Mouse (Mus musculus) CD8-positive naive resting alpha-beta T cell, adult 57 days (primary cell): ENCODE measurements around the gene Gm26741. TPM values are rescaled to one million over a fixed set of nuclear protein-coding genes. Genes with fewer than 3 reads are reported as not detected.

Experiments used
- total RNA-seq: library from RNA; stranded (reverse); gene quantifications from one replicate; pipeline ENCODE4 v1.2.4, GENCODE M21; 2023

Gm26741 gene
- not detected for total RNA-seq

DNA sequence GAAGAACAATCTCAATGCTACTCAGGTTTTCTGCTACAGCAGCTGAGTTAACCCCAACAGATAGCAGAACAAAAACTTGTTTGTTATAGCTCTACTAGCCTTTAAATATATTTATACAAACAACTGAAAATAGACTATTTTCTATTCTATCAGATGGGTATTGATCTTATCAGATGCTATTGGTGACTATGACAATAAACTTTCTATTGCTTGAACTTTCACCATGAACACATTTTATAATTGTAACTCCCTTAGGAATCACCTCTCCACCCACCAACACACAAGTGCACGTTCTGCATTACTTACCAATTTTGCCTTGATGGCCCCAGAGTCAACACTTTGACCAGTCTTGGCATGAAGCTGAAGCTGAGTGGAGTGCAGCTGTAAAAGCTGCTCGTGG lies at the start of gene Gm26741:
Gene Gm26741 (plus strand): TSS at position 301 of the 400 bp plus-strand sequence.

DNA sequence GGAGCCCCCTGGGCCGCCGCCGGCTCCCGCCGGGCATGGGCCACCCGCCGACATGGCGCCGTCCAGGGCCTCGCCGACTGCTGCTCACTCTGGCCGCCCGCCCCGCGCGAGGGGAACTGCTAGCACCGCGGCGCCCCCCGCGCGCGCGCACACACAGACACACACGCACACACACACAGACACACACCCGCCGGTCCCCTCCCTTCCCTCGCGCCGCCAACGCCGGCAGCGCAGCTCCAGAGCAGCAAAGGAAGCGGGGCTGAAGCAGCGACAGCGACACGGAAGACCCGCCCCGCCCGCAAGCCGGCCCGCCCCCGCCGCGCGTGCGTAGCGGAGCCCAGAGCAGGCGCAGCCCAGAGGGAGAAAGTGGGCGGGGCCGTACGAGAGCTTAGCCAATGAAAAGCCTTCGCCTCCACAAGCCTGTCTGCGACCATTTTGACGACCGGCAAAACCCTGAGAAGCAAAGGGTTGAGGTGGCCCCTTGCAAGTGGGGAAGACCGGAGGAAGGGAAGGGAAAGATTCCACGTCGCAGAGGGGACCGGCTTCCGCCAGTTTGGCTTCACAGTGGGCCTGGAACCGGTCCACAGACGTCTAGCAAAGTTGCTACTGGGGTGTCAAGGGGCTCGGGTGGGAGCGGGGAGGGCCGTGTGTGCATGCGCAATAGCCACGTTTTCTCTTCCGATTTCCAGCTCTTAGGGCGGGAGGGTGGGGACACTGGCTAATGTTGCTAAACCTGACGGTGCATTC lies 23.5 kb downstream of the Gm26741 start, which contains the start of gene Gopc:
Gene Gopc (minus strand): TSS at position 280 of the 747 bp plus-strand sequence.

GRCm38 (mm10) chr10:52388922-52389430 lies 30.4 kb downstream of the Gm26741 start, which contains the start of gene Nepn:
Gene Nepn (plus strand): TSS chr10:52388972.

Other genes with a start within 250 kb of the Gm26741 start
- not detected for gene Ros1, start 163.5 kb upstream of the Gm26741 start, total RNA-seq
- gene Dcbld1, start 125.1 kb upstream of the Gm26741 start, total RNA-seq, result 0.64 TPM
- 21.2 TPM for gene Gopc, start 23.4 kb downstream of the Gm26741 start, total RNA-seq
- not detected for gene Nepn, start 30.2 kb downstream of the Gm26741 start, total RNA-seq
- 39.9 TPM for gene Nus1, start 58.8 kb downstream of the Gm26741 start, total RNA-seq